Mouse (Mus musculus): ENCODE results near the gene Gm8720. TPM values are rescaled to one million over a fixed set of nuclear protein-coding genes. Genes with fewer than 3 reads are reported as not detected.
"Not testable (repeated sequence)": the region's sequence is repeated elsewhere in the genome, so short reads cannot be mapped to it uniquely, and the experiment has no call there.

Gm8720 gene
- total RNA-seq (2014; fragmentation: Nextera tagmentation) (not detected in 2 replicates), total RNA-seq (2017) (not detected in 2 replicates)

DNA sequence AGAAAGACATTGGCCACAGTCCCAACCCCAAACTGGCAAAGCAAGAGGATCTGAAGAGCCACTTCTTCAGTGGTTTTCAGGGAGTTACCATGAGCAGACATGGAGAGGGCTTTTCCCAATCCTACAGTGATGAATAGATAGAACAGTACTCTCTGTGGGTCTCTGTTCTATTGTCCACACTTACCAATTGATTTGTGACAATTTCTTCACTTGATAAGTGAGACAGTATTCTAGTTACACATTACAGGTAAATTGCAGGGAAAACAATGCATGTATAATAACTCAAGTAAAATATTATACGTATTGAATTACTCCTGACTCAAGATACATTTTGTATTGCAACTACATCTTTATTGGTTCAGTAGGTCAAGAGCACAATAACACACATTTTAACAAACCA lies at the start of gene Gm8720:
Gm8720 (minus strand) TSS at position 101 of the 400 bp plus-strand sequence.
- not testable (repeated sequence) for ATAC-seq (replicated peaks; ENCODE audit: low FRiP score, low TSS enrichment, poor library complexity, severe bottlenecking)

DNA sequence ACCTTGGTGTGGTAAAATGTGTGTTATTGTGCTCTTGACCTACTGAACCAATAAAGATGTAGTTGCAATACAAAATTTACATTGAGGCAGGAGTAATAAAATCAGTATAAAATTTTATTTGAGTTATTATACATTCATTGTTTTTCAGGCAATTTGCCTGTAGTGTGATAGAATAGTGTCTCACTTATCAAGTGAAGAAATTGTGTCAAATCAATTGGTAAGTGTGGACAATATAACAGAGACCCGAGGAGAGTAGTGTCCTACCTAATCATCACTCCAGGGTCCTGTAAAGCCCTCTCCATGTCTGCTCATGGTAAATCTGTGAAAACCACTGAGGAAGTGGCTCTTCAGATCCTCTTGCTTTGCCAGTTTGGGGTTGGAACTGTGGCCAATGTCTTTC lies 12.0 kb downstream of the Gm8720 start, which contains the start of gene Vmn1r163:
Vmn1r163 (plus strand) TSS at position 301 of the 400 bp plus-strand sequence.
- ATAC-seq (replicated peaks; ENCODE audit: low FRiP score, low TSS enrichment, poor library complexity, severe bottlenecking): not testable (repeated sequence)

- ATAC-seq (replicated peaks; ENCODE audit: low FRiP score, low TSS enrichment, poor library complexity, severe bottlenecking): not testable (repeated sequence)
These were observed 47.4 kb downstream of the Gm8720 start, which contains the start of gene Gm4216 for GRCm38 (mm10) chr7:23019823-23020222. Gene Gm4216 (minus strand): TSS chr7:23019923.

Other genes starting within 250 kb of the Gm8720 start
- not detected in 2 replicates for gene Vmn1r159, start 223.9 kb downstream of the Gm8720 start, total RNA-seq (2014; fragmentation: Nextera tagmentation)
- gene Vmn1r159, start 223.9 kb downstream of the Gm8720 start, total RNA-seq (2017): not detected in 2 replicates
- not detected in 2 replicates for gene Vmn1r160, start 196.2 kb downstream of the Gm8720 start, total RNA-seq (2014; fragmentation: Nextera tagmentation)
- gene Vmn1r160, start 196.2 kb downstream of the Gm8720 start, total RNA-seq (2017): not detected in 2 replicates
- not detected in 2 replicates for gene Gm4214, start 82.8 kb downstream of the Gm8720 start, total RNA-seq (2014; fragmentation: Nextera tagmentation)
- gene Gm4214, start 82.8 kb downstream of the Gm8720 start, total RNA-seq (2017): not detected in 2 replicates
- gene Gm4216, start 47.5 kb downstream of the Gm8720 start, total RNA-seq (2014; fragmentation: Nextera tagmentation): not detected in 2 replicates
- not detected in 2 replicates for gene Gm4216, start 47.5 kb downstream of the Gm8720 start, total RNA-seq (2017)
- not detected in 2 replicates for gene Vmn1r163, start 11.9 kb downstream of the Gm8720 start, total RNA-seq (2014; fragmentation: Nextera tagmentation)
- not detected in 2 replicates for gene Vmn1r163, start 11.9 kb downstream of the Gm8720 start, total RNA-seq (2017)
- gene Gm10662, start 77.0 kb upstream of the Gm8720 start, total RNA-seq (2014; fragmentation: Nextera tagmentation): not detected in 2 replicates
- gene Gm10662, start 77.0 kb upstream of the Gm8720 start, total RNA-seq (2017): not detected in 2 replicates
- gene Vmn1r165, start 149.9 kb upstream of the Gm8720 start, total RNA-seq (2014; fragmentation: Nextera tagmentation): not detected in 2 replicates
- gene Vmn1r165, start 149.9 kb upstream of the Gm8720 start, total RNA-seq (2017): not detected in 2 replicates
- not detected in 2 replicates for gene Vmn1r166, start 184.2 kb upstream of the Gm8720 start, total RNA-seq (2014; fragmentation: Nextera tagmentation)
- not detected in 2 replicates for gene Vmn1r166, start 184.2 kb upstream of the Gm8720 start, total RNA-seq (2017)
- gene Gm6902, start 211.4 kb upstream of the Gm8720 start, total RNA-seq (2014; fragmentation: Nextera tagmentation): not detected in 2 replicates
- not detected in 2 replicates for gene Gm6902, start 211.4 kb upstream of the Gm8720 start, total RNA-seq (2017)
- gene Nlrp4e, start 233.7 kb upstream of the Gm8720 start, total RNA-seq (2014; fragmentation: Nextera tagmentation): not detected in 2 replicates
- gene Nlrp4e, start 233.7 kb upstream of the Gm8720 start, total RNA-seq (2017): not detected in 2 replicates

All from megakaryocyte-erythroid progenitor cell, adult 5-6 weeks (primary cell).